Mouse (Mus musculus) G1E (cell line): ENCODE results near the gene Gm45623. TPM values are rescaled to one million over a fixed set of nuclear protein-coding genes. Genes with fewer than 3 reads are reported as not detected.

Source experiments
- ATAC-seq: 2 replicates; pipeline ENCODE4 v1.8.0; 2016; ENCODE audit warnings: mild to moderate bottlenecking; ENCODE audit not compliant: insufficient number of reproducible peaks, poor library complexity, low FRiP score, severe bottlenecking; ENCODE audit errors: extremely low read depth
- DNase-seq: peaks from one replicate; pipeline ENCODE4 v3.0.0; 2012; ENCODE audit warnings: low spot score
- H3K27me3 ChIP-seq: 2 replicates; pipeline ENCODE4 v1.6.1; 2012; ENCODE audit warnings: mild to moderate bottlenecking, low read length, inconsistent platforms; ENCODE audit not compliant: insufficient read depth
- H3K36me3 ChIP-seq: replicated peaks from 2 replicates; pipeline ENCODE3; 2012; ENCODE audit warnings: mild to moderate bottlenecking, inconsistent platforms
- H3K4me1 ChIP-seq: 2 replicates; pipeline ENCODE4 v1.6.1; 2012; ENCODE audit warnings: low read depth, low read length, inconsistent platforms, mixed read lengths; ENCODE audit not compliant: insufficient read depth
- H3K4me3 ChIP-seq: 2 replicates; pipeline ENCODE4 v1.5.1; 2012; ENCODE audit warnings: low read depth, mild to moderate bottlenecking, inconsistent platforms, low read length, moderate library complexity, mixed read lengths
- H3K9me3 ChIP-seq: replicated peaks from 2 replicates; pipeline ENCODE4 v1.6.1; 2012; ENCODE audit warnings: inconsistent platforms
- CTCF ChIP-seq: IDR thresholded peaks from 2 replicates; pipeline ENCODE4 v1.5.1; 2012; ENCODE audit warnings: low read depth, low read length, inconsistent platforms, mixed read lengths
- GATA1 ChIP-seq: IDR thresholded peaks from 2 replicates; pipeline ENCODE4 v1.6.1; 2012; ENCODE audit warnings: borderline replicate concordance, low read length, inconsistent platforms, mixed read lengths
- GATA2 ChIP-seq: IDR thresholded peaks from 2 replicates; pipeline ENCODE4 v1.6.1; 2012; ENCODE audit warnings: low read depth, low read length, inconsistent platforms, borderline replicate concordance
- POLR2AphosphoS5 ChIP-seq: IDR thresholded peaks from 2 replicates; pipeline ENCODE4 v1.6.1; 2012; ENCODE audit warnings: low read depth, low read length, inconsistent platforms; ENCODE audit not compliant: insufficient replicate concordance
- TAL1 ChIP-seq: conservative IDR thresholded peaks from 2 replicates; pipeline ENCODE4 v1.6.1; 2012; ENCODE audit warnings: low read depth, low read length, inconsistent platforms, mixed read lengths
- polyA plus RNA-seq: library from polyadenylated mRNA; stranded (reverse); fragments of >175 nt; gene quantifications from 2 replicates; pipeline ENCODE4 v1.2.3, GENCODE M21; 2012
- total RNA-seq, 2 experiments: library from RNA; stranded (forward) in 1 of 2; stranded (reverse) in 1 of 2; fragments of 200-1000 nt in 1 of 2; fragments of >200 nt in 1 of 2; fragmentation: Nextera tagmentation in 1 of 2; gene quantifications; 2 replicates each; pipeline ENCODE4 v1.2.3; 2014 to 2017

The Gm45623 gene
- total and polyA plus RNA-seq, 3 experiments = 0.05 TPM; not detected in 2

DNA sequence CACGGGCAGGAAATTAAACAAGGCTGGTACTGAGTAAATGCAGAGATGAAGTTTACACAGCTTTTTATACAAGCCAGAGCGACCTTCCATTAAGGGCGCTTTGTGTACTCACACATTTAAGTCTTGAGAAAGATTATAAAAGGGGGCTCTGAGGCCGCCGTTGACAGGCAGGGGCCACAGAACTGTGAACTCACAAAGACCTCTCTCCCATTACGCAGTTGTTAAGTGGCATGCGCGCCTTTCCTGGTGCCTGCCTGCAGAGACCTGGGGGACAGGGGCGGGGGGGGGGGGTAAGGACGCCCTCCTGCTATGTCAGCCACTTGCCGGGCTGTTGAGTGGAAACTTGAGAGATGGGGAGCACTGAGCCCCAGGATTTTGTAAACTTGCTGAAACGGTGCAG is 3.6 kb upstream of the Gm45623 start:
- no peak for TF ChIP-seq TAL1
- Histone ChIP-seq H3K36me3 (no peaks in the 10 kb centered on the region), H3K9me3 (peaks cover 68% of the 10 kb centered on the region), H3K4me1 (no peaks in the 10 kb centered on the region), H3K27me3 (no peaks in the 10 kb centered on the region), H3K4me3 (no peak overlapping the region)
- no peak for ATAC-seq
- no peak for DNase-seq

DNA sequence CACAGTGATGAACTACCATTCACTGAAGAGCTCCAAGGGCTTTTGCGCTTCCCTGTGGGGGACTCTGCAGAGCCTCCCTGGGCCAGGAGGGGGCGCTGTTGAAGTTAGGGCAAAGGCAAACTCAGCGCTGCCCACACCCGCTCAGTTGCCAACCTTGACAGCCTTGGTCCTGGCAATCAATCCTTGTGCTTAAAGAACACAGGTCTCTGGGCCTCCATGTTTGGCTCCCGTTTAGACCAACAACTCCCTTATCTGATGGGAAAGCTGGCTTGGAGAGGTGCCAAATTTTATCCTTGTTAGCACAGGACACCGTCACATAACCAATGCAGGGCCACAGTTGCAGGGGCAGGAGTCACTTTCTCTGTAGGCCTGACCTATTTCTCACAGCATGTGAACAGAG is 2.2 kb upstream of the Gm45623 start:
- Histone ChIP-seq H3K4me1 (no peaks in the 10 kb centered on the region), H3K36me3 (no peaks in the 10 kb centered on the region), H3K9me3 (peaks cover 64% of the 10 kb centered on the region), H3K27me3 (no peaks in the 10 kb centered on the region), H3K4me3 (no peak overlapping the region)
- no peak for TF ChIP-seq GATA2
- TF ChIP-seq CTCF = no peak
- no peak for TF ChIP-seq TAL1
- no peak for TF ChIP-seq POLR2AphosphoS5
- TF ChIP-seq GATA1 = no peak
- ATAC-seq (no peak), DNase-seq (no peak)

DNA sequence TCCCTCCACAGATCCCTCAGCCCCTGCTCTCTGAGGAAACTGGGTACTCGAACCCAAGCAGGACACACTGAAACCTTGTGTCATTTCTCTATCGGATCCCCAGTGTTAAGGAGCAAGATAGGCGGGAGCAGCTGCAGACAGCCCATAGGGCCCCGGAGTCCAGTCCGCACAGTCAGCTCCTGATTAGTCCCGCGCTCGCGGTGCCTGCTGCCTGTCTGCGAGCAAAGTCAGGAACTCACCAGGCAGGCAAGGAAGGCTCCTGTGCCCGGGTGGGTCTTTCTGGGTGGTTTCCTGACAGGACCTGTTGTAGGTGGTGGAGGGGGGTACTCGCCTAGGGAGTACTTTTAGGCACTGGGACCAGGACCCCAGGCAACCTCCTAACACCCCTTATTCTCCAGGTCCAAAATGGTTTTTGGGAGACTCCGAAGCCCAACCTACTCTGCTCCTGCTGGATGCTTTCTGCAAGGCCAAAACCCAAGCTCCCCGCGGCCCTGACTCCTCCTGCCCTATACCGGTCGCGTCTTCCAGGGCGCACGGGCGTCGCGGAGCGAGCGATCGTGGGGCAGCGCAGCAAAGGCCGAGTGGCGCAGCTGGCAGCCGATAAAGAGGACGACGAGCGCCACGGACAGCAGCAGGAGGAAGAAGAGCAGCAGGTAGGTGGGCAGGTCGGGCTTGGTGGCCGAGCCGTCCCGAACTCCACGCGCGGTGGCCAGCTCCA is 994 bp downstream of the Gm45623 start:
- Histone ChIP-seq H3K4me1 (no peaks in the 10 kb centered on the region), H3K36me3 (no peaks in the 10 kb centered on the region), H3K4me3 (no peak overlapping the region; the same call in 1 of the 2 replicates), H3K9me3 (peaks cover 53% of the 10 kb centered on the region), H3K27me3 (no peaks in the 10 kb centered on the region)
- DNase-seq (no peak), ATAC-seq (no peak)
- no peak for TF ChIP-seq TAL1
- TF ChIP-seq CTCF = no peak
- no peak for TF ChIP-seq GATA2
- no peak for TF ChIP-seq GATA1
- TF ChIP-seq POLR2AphosphoS5 = no peak

DNA sequence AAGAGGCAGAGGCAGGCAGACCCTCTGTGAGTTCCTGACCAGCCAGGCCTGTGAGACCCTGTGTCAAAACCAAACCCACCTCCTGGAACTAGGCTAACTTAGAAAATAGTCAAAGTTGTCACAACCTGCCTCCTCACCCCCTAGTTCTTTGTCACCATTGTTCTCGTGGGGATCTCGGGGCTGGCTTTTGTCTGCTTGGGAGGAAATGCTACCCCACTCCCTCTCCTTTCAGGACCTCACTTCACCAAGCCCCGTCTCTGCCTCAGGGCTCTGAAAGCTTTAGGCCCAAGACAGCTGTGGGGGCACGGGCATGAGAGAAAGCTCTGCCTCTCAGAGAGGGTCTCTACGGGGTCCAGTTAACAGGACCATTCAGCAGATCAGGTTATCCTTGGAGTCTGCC is 1.9 kb downstream of the Gm45623 start:
- ATAC-seq = no peak
- Histone ChIP-seq H3K27me3 (no peaks in the 10 kb centered on the region), H3K9me3 (peaks cover 49% of the 10 kb centered on the region), H3K4me1 (no peaks in the 10 kb centered on the region), H3K4me3 (no peak overlapping the region), H3K36me3 (no peaks in the 10 kb centered on the region)
- TF ChIP-seq GATA1 (no peak), GATA2 (no peak), CTCF (no peak), TAL1 (no peak), POLR2AphosphoS5 (no peak)
- no peak for DNase-seq

DNA sequence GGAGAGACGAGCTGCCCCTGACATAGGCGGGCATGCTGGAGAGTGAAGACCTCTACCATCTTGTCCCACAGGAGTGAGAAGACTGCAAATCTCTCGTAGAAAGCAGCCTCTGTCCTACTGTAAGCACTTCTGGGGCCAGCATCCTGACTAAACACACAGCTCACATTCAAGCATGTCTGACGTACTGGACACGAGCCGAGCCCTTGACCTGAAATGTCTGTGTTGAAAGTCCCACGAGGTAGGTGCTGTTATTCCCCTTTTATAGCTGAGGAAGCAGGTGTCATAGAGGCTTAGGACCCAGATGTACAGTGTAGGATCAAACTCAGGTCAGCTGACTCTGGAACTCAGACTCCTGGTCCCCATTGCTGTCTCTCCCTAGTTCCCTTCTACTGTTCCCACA is 4.2 kb downstream of the Gm45623 start:
- no peaks in the 10 kb centered on the region for H3K4me1 ChIP-seq
- H3K36me3 ChIP-seq = no peaks in the 10 kb centered on the region
- TF ChIP-seq POLR2AphosphoS5 (no peak), GATA2 (no peak), TAL1 (no peak), CTCF (no peak), GATA1 (no peak)
- no peak for DNase-seq
- H3K4me3 ChIP-seq = no peak overlapping the region
- no peaks in the 10 kb centered on the region for H3K27me3 ChIP-seq
- ATAC-seq = no peak
- peaks cover 28% of the 10 kb centered on the region for H3K9me3 ChIP-seq

DNA sequence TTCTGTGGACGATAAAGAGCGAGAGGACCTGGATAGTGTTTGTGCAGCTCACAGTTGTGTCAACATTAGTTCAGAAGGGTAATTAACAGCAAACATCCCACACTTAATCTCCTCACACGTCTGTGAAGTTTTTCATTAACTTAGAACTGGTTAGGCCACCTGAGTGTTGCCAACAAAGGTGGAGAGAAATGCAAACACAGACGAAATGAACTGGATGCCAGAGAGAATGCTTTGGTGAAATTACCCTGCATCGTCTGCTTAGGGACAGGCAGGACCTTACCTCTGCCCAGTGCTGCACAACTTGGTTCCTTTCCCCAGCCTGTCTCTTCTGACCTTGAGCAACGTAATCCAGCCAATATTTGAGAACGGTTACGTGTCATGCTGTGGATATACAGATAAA is 6.1 kb downstream of the Gm45623 start:
- Histone ChIP-seq H3K27me3 (no peaks in the 10 kb centered on the region), H3K9me3 (peaks cover 12% of the 10 kb centered on the region), H3K4me3 (no peak overlapping the region), H3K4me1 (no peaks in the 10 kb centered on the region), H3K36me3 (peaks cover 5% of the 10 kb centered on the region)
- TF ChIP-seq GATA2 = no peak
- TF ChIP-seq CTCF = no peak
- TF ChIP-seq GATA1 = no peak
- TF ChIP-seq TAL1 = no peak
- TF ChIP-seq POLR2AphosphoS5 = no peak
- DNase-seq (no peak), ATAC-seq (no peak)

DNA sequence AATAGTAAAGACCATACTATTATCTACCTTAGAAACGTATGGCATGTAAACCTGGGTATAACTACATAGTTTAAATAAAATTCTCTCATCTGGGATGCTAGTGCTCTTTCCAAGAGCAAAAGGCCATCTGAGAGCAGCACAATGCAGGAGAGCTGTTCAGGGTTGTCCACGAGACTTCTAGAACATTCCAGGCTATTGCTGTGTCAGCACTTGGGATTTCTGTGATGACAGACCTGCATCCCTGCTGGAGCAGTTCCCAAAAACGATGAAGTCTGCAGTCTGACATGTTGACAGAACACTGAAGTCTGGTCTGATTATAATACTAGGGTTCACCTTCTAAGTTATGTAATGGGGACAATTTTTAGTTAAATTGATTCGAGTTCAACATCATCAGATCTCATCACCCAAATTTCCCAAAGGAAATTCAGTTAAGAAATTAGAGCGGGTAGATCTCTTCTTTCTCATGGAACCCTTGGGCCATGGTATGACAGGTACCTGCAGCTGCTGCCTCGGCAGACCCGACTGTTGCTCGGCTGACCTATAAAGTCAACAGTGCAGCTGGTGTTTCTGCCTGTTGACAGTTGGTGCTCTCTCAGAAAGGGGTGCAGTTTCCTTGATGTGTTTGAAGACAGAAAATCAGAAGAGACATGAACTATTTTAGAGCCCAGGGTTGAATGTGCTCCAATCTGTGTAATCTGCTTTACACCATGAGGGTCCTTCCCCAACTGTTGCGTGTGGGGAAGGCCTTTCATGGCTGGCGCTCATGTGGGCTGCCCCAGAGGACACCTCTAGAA is 6.7 kb downstream of the Gm45623 start:
- Histone ChIP-seq H3K4me1 (no peaks in the 10 kb centered on the region), H3K4me3 (no peak overlapping the region), H3K36me3 (peaks cover 8% of the 10 kb centered on the region), H3K9me3 (peaks cover 7% of the 10 kb centered on the region; the same call in 1 of the 2 replicates), H3K27me3 (no peaks in the 10 kb centered on the region)
- TF ChIP-seq GATA2 = no peak
- no peak for TF ChIP-seq TAL1
- no peak for TF ChIP-seq GATA1
- no peak for TF ChIP-seq CTCF
- TF ChIP-seq POLR2AphosphoS5 = no peak
- no peak for DNase-seq
- ATAC-seq = no peak
